Mouse (Mus musculus) lung, adult 2 months (tissue): ENCODE measurements at regions not wholly inside any gene's neighbourhood (a gene's known extent, or its start where the extent isn't known, plus 50 kb on each side); places are given as distances from the start of the nearest gene placed in this dataset.

ENCODE experiments used
- CTCF ChIP-seq: fragments of 200-500 bp; IDR thresholded peaks from 2 replicates; pipeline ENCODE4 v1.5.1; 2011; ENCODE audit warnings: mild to moderate bottlenecking, low read length, control low read depth; ENCODE audit not compliant: insufficient read depth
- POLR2A ChIP-seq: fragments of 200-500 bp; IDR thresholded peaks from 2 replicates; pipeline ENCODE4 v1.6.1; 2011; ENCODE audit warnings: low read depth, mild to moderate bottlenecking, control low read depth, low read length, borderline replicate concordance; ENCODE audit errors: extremely low read depth

DNA sequence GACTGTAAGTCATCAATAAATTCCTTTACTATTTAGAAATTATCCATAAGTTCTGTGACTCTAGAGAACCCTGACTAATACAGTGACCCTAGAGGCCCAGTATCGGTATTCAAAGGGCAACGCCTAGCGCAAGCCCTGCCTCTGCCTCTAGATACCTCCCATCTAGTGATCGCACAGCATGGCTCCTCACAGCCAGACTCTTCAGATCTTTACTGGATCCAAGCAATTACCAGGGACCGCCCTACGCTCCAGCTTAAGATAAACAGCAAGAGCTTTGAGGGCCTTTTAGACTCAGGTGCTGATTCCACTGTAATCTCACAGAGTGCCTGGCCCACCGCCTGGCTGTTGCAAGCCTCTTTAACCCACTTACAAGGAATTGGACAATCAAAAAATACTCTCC is 115.0 kb upstream of the Mrpl21 start:
- no peak for TF ChIP-seq CTCF
- no peak for TF ChIP-seq POLR2A
